Mouse (Mus musculus): ENCODE results near the gene Akr1b8.

DNA sequence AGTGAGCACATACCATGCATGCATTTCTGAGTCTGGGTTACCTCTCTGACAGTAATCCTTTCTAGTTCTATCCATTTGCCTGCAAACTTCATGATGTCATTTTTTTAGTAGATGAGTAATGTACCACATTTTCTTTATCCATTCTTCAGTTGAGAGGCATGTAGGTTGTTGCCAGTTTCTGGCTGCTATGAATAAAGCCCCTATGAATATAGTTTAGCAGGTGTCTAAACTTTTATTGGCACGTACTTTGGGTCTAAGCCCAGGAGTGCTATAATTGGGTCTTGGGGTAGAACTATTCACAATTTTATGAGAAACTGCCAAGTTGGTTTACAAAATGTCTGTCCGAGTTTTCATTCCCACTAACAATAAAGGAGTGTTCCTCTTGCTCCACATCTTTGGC, 16.1 kb upstream of the Akr1b8 start:
- TF ChIP-seq CTCF (IDR thresholded peaks at IDR 0.05; ENCODE audit: control insufficient read depth, insufficient read depth, insufficient read length): no peak
- no peak for TF ChIP-seq FOSL1 (IDR thresholded peaks at IDR 0.05; ENCODE audit: insufficient read depth, low read length, poor library complexity, severe bottlenecking)
- no peak for TF ChIP-seq MAX (IDR thresholded peaks at IDR 0.05)

Data from C2C12 (cell line).